Mouse (Mus musculus): ENCODE measurements at regions not wholly inside any gene's neighbourhood (a gene's known extent, or its start where the extent isn't known, plus 50 kb on each side); places are given as distances from the start of the nearest gene placed in this dataset.

DNA sequence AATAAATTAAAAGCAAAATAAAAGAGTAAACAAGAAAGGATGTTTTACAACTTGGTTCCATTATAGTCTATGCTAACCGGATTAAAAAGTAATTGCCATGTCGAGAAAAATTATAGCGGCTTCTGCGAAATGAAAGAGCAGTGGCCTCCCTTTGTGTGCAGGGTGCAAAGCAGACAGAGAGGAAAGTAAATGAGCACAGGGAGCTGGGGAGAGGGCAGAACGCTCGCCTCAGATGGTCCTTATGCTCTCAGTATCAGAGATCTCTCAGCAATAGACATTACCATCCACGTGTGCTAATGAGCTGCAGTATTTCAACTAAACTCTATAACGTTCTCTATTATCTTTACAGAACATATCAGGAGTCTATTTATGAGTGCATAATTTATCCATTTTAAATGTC is 102.6 kb upstream of the Epha4 start:
- TF ChIP-seq CTCF (IDR thresholded peaks at IDR 0.05) = no peak
- TF ChIP-seq EP300 (IDR thresholded peaks at IDR 0.05) = no peak

All from lung, postnatal 0 days (tissue).